Mouse (Mus musculus): ENCODE measurements around the gene Srgap3.

The Srgap3 gene

GRCm38 (mm10) chr6:112946895-112947436 lies at the start of gene Srgap3:
Gene Srgap3 (minus strand): TSS chr6:112947266.
- DNase-seq (ENCODE audit: low read depth, low spot score): peak; percentile 41

- peak; percentile 5 for DNase-seq (ENCODE audit: low read depth, low spot score)
Observed at GRCm38 (mm10) chr6:112995708-112996107, 48.6 kb upstream of the Srgap3 start.

GRCm38 (mm10) chr6:112990119-112990518 lies 43.1 kb upstream of the Srgap3 start:
- DNase-seq (ENCODE audit: low read depth, low spot score): no peak

GRCm38 (mm10) chr6:112985362-112986314 lies 38.6 kb upstream of the Srgap3 start:
- DNase-seq (ENCODE audit: low read depth, low spot score): no peak

GRCm38 (mm10) chr6:112982241-112982640 lies 35.2 kb upstream of the Srgap3 start:
- no peak for DNase-seq (ENCODE audit: low read depth, low spot score)

- no peak for DNase-seq (ENCODE audit: low read depth, low spot score)
Observed at GRCm38 (mm10) chr6:112978947-112979346, 31.9 kb upstream of the Srgap3 start.

GRCm38 (mm10) chr6:112977246-112977645 lies 30.2 kb upstream of the Srgap3 start:
- DNase-seq (ENCODE audit: low read depth, low spot score): no peak

GRCm38 (mm10) chr6:112976541-112976940 lies 29.5 kb upstream of the Srgap3 start:
- no peak for DNase-seq (ENCODE audit: low read depth, low spot score)

- DNase-seq (ENCODE audit: low read depth, low spot score): no peak
Observed at GRCm38 (mm10) chr6:112976136-112976535, 29.1 kb upstream of the Srgap3 start.

GRCm38 (mm10) chr6:112973786-112974720 lies 27.0 kb upstream of the Srgap3 start:
- no peak for DNase-seq (ENCODE audit: low read depth, low spot score)

GRCm38 (mm10) chr6:112972858-112973631 lies 26.0 kb upstream of the Srgap3 start:
- DNase-seq (ENCODE audit: low read depth, low spot score): no peak

GRCm38 (mm10) chr6:112972127-112972526 lies 25.1 kb upstream of the Srgap3 start:
- DNase-seq (ENCODE audit: low read depth, low spot score): no peak

GRCm38 (mm10) chr6:112971116-112971768 lies 24.2 kb upstream of the Srgap3 start:
- no peak for DNase-seq (ENCODE audit: low read depth, low spot score)

- peak; percentile 3 for DNase-seq (ENCODE audit: low read depth, low spot score)
Observed at GRCm38 (mm10) chr6:112967359-112967758, 20.3 kb upstream of the Srgap3 start.

- DNase-seq (ENCODE audit: low read depth, low spot score): no peak
Observed at GRCm38 (mm10) chr6:112958360-112958759, 11.3 kb upstream of the Srgap3 start.

GRCm38 (mm10) chr6:112957583-112958280 lies 10.7 kb upstream of the Srgap3 start:
- DNase-seq (ENCODE audit: low read depth, low spot score): no peak

- DNase-seq (ENCODE audit: low read depth, low spot score): no peak
Observed at GRCm38 (mm10) chr6:112955773-112956172, 8.7 kb upstream of the Srgap3 start.

- DNase-seq (ENCODE audit: low read depth, low spot score): no peak
Observed at GRCm38 (mm10) chr6:112953905-112954304, 6.8 kb upstream of the Srgap3 start.

- no peak for DNase-seq (ENCODE audit: low read depth, low spot score)
Observed at GRCm38 (mm10) chr6:112951254-112951653, 4.2 kb upstream of the Srgap3 start.

Data from CD4-positive, CD25-positive, alpha-beta regulatory T cell, adult 2 months (primary cell).